Mouse (Mus musculus) MEL (cell line): Measurements from ENCODE around the gene Kalrn.

Source experiments
- CTCF ChIP-seq, 3 experiments: IDR thresholded peaks in 2 of 3; conservative IDR thresholded peaks in 1 of 3; 2 replicates each; pipeline ENCODE4 v1.5.1; 2011 to 2012; ENCODE audit warnings: low read length in 3 of 3, low read depth in 2 of 3, mild to moderate bottlenecking in 2 of 3, improper control_type of control experiment in 1 of 3, inconsistent platforms in 1 of 3, mixed read lengths in 1 of 3, moderate library complexity in 1 of 3; ENCODE audit not compliant: control insufficient read depth in 1 of 3, insufficient read depth in 1 of 3, poor library complexity in 1 of 3, severe bottlenecking in 1 of 3
- MAFK ChIP-seq: IDR thresholded peaks from 2 replicates; pipeline ENCODE4 v1.6.1; 2011; ENCODE audit warnings: low read depth, mild to moderate bottlenecking, low read length, improper control_type of control experiment, borderline replicate concordance
- MYB ChIP-seq: IDR thresholded peaks from 2 replicates; pipeline ENCODE4 v1.6.1; 2011; ENCODE audit warnings: mild to moderate bottlenecking, low read depth, low read length, improper control_type of control experiment
- POLR2A ChIP-seq, 2 experiments: IDR thresholded peaks; 2 replicates each; pipeline ENCODE4 v1.6.1; 2011 to 2012; ENCODE audit warnings: low read length in 2 of 2, mild to moderate bottlenecking in 2 of 2, control low read depth in 1 of 2, improper control_type of control experiment in 1 of 2, low read depth in 1 of 2, moderate library complexity in 1 of 2; ENCODE audit not compliant: control insufficient read depth in 1 of 2, insufficient read depth in 1 of 2, poor library complexity in 1 of 2
- USF1 ChIP-seq: IDR thresholded peaks from 2 replicates; pipeline ENCODE4 v1.6.1; 2014; ENCODE audit warnings: low read depth, mild to moderate bottlenecking, inconsistent platforms, low read length, improper control_type of control experiment, moderate library complexity

DNA sequence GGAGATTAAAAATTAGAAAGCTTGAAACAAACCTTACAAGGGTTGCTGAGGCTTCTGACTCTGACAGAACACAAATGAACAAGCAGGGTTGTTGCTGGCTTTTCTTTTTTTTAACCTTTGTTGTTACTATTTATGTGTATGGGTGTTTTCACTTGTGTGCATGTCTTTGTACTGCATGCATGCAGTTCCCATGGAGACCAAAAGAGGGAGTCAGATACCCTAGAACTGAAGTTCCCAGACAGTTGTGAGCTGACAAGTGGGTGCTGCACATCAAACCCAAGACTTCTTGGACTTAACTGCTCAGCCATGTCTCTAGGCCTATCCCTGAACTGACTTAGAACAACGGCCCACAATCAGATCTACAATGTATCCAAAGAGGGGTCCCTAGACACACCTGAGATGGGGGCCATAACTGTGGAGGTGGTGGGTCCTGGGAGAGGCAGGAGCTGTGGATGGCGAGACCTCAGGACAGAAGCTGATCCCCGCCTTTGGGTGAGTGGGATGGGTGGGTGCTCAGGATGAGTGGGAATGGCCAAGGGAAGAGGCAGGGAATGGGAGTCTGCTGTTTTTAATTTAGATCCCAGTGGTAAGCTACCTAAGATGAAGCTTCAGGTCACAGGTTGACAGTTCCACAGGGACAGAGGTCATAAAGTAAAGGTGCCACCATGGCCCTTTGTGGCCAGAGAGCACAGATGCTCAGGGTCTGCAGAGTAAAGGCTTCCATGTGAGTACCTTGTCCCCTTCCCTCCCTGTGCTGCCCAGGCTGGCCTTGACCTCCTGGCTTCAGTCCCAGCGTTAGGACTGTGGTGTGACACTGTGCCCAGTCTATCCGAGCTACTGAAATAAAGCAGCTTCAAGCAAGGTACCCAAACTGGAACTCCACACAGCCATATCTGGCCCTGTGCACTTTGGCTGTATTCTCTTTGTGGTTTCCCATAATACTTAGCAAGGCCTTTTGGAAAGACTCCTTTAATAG is 490.6 kb downstream of the Kalrn start:
- TF ChIP-seq POLR2A (IDR thresholded peaks at IDR 0.05; ENCODE audit: control insufficient read depth in 1 of 2, insufficient read depth in 1 of 2, low read depth in 1 of 2, low read length in 2 of 2, poor library complexity in 1 of 2) (no peak), MAFK (no peak), MYB (no peak), USF1 (no peak), CTCF (IDR thresholded peaks at IDR 0.05 in 2 of 3, conservative IDR thresholded peaks at IDR 0.05 in 1 of 3; ENCODE audit: control insufficient read depth in 1 of 3, insufficient read depth in 1 of 3, low read depth in 2 of 3, low read length in 3 of 3, poor library complexity in 1 of 3, severe bottlenecking in 1 of 3) (peak in 2 of 3 experiments; percentile 60 to 83; a peak in 4 of 6 replicates)
